Mouse (Mus musculus) kidney, postnatal 0 days (tissue): ENCODE measurements around the gene Ttc39b. TPM values are rescaled to one million over a fixed set of nuclear protein-coding genes. Genes with fewer than 3 reads are reported as not detected.

Experiments used
- ATAC-seq: fragments of 200-750 bp; cut with Nextera tagmentation; replicated peaks from 2 replicates; pipeline ENCODE4 v1.8.0; 2017; ENCODE audit warnings: low read depth, moderate number of reproducible peaks, moderate TSS enrichment, moderate library complexity; ENCODE audit not compliant: low FRiP score
- DNase-seq: peaks from one replicate; pipeline ENCODE4 v3.0.0-alpha.2; 2016; ENCODE audit warnings: low spot score
- H3K27ac ChIP-seq: fragments of 300-500 bp; sonication (generic); 2 replicates; pipeline ENCODE4 v1.5.1; 2014; ENCODE audit warnings: mild to moderate bottlenecking
- H3K27me3 ChIP-seq: fragments of 300-500 bp; sonication (generic); 2 replicates; pipeline ENCODE4 v1.6.1; 2014; ENCODE audit warnings: low read length, mixed read lengths; ENCODE audit not compliant: insufficient read depth
- H3K36me3 ChIP-seq: fragments of 300-500 bp; sonication (generic); 2 replicates; pipeline ENCODE4 v1.6.1; 2014; ENCODE audit warnings: low read length, mixed read lengths; ENCODE audit not compliant: insufficient read depth
- H3K4me1 ChIP-seq: fragments of 300-500 bp; sonication (generic); replicated peaks from 2 replicates; pipeline ENCODE4 v1.6.1; 2014; ENCODE audit warnings: antibody characterized with exemption, low read length, mixed read lengths; ENCODE audit not compliant: insufficient read depth
- H3K4me2 ChIP-seq: fragments of 300-500 bp; sonication (generic); 2 replicates; pipeline ENCODE4 v1.6.1; 2014; ENCODE audit warnings: mild to moderate bottlenecking, low read length, moderate library complexity, mixed read lengths
- H3K4me3 ChIP-seq: fragments of 300-500 bp; sonication (generic); replicated peaks from 2 replicates; pipeline ENCODE4 v1.5.1; 2014; ENCODE audit warnings: low read depth, low read length
- H3K9ac ChIP-seq: fragments of 300-500 bp; sonication (generic); 2 replicates; pipeline ENCODE4 v1.6.1; 2014; ENCODE audit warnings: low read depth, low read length
- H3K9me3 ChIP-seq: fragments of 300-500 bp; sonication (generic); replicated peaks from 2 replicates; pipeline ENCODE4 v1.6.1; 2016; ENCODE audit warnings: low read length, inconsistent platforms, mixed read lengths
- CTCF ChIP-seq: IDR thresholded peaks from 2 replicates; pipeline ENCODE4 v1.5.1; 2016; ENCODE audit warnings: antibody characterized with exemption, low read depth, mild to moderate bottlenecking, moderate library complexity
- WGBS: fragments of 180-500 bp; shearing (Covaris S2); extraction: QIAGEN DNeasy Blood & Tissue Kit; methylation state at CpG from one replicate; pipeline ENCODE4 v1.1.7; 2014; 5-methylcytosine and 5-hydroxymethylcytosine counted together
- polyA plus RNA-seq: library from polyadenylated mRNA; unstranded; fragments of >200 nt; fragmentation: Nextera tagmentation; extraction: Ambion mirVana; gene quantifications from 2 replicates; pipeline ENCODE4 v1.2.1, GENCODE M21; 2015

Ttc39b gene
- polyA plus RNA-seq, 1 experiment from 2014 or later, result 3.8 TPM

- no peaks in the 10 kb centered on the region for H3K4me1 ChIP-seq
- DNase-seq (no peak), ATAC-seq (no peak)
- H3K9me3 ChIP-seq, result no peaks in the 10 kb centered on the region
- WGBS, result 80% methylated on average over 4 of the region's 4 CpGs
- TF ChIP-seq CTCF, result no peak
- no peak overlapping the region for H3K4me3 ChIP-seq
- no peak overlapping the region for H3K27ac ChIP-seq
- no peak overlapping the region for H3K9ac ChIP-seq
- no peak overlapping the region for H3K4me2 ChIP-seq
- no peaks in the 10 kb centered on the region for H3K36me3 ChIP-seq
- no peaks in the 10 kb centered on the region for H3K27me3 ChIP-seq
Measured at GRCm38 (mm10) chr4:83259690-83260089, 64.4 kb downstream of the Ttc39b start.

GRCm38 (mm10) chr4:83258273-83258672 lies 65.8 kb downstream of the Ttc39b start:
- Histone ChIP-seq H3K4me1 (no peaks in the 10 kb centered on the region), H3K27ac (no peak overlapping the region), H3K4me3 (no peak overlapping the region), H3K27me3 (no peaks in the 10 kb centered on the region), H3K36me3 (no peaks in the 10 kb centered on the region), H3K4me2 (no peak overlapping the region), H3K9me3 (no peaks in the 10 kb centered on the region), H3K9ac (no peak overlapping the region)
- TF ChIP-seq CTCF, result no peak
- 89% methylated on average over 3 of the region's 3 CpGs for WGBS
- ATAC-seq, result no peak
- DNase-seq, result no peak

GRCm38 (mm10) chr4:83257279-83258260 lies 66.5 kb downstream of the Ttc39b start:
- no peak overlapping the region for H3K4me2 ChIP-seq
- no peaks in the 10 kb centered on the region for H3K4me1 ChIP-seq
- TF ChIP-seq CTCF, result no peak
- no peaks in the 10 kb centered on the region for H3K27me3 ChIP-seq
- no peaks in the 10 kb centered on the region for H3K9me3 ChIP-seq
- ATAC-seq (no peak), DNase-seq (no peak)
- H3K4me3 ChIP-seq, result no peak overlapping the region
- no peak overlapping the region for H3K9ac ChIP-seq
- H3K36me3 ChIP-seq, result no peaks in the 10 kb centered on the region
- no peak overlapping the region for H3K27ac ChIP-seq
- WGBS, result 72% methylated on average over 17 of the region's 17 CpGs

- WGBS, result 65% methylated on average over 11 of the region's 11 CpGs
Measured at GRCm38 (mm10) chr4:83256779-83257178, 67.3 kb downstream of the Ttc39b start.

GRCm38 (mm10) chr4:83254941-83255340 lies 69.1 kb downstream of the Ttc39b start:
- Histone ChIP-seq H3K4me2 (no peak overlapping the region), H3K36me3 (no peaks in the 10 kb centered on the region), H3K4me1 (no peaks in the 10 kb centered on the region), H3K27ac (no peak overlapping the region), H3K4me3 (no peak overlapping the region), H3K9me3 (no peaks in the 10 kb centered on the region), H3K9ac (no peak overlapping the region), H3K27me3 (no peaks in the 10 kb centered on the region)
- DNase-seq, result no peak
- ATAC-seq, result no peak
- 85% methylated on average over 10 of the region's 10 CpGs for WGBS
- TF ChIP-seq CTCF, result no peak

More at GRCm38 (mm10) chr4:83256779-83257178, 67.3 kb downstream of the Ttc39b start:
- no peak for DNase-seq
- H3K9ac ChIP-seq, result no peak overlapping the region
- no peaks in the 10 kb centered on the region for H3K27me3 ChIP-seq
- no peaks in the 10 kb centered on the region for H3K36me3 ChIP-seq
- TF ChIP-seq CTCF, result no peak
- H3K4me1 ChIP-seq, result no peaks in the 10 kb centered on the region
- H3K4me2 ChIP-seq, result no peak overlapping the region
- no peak overlapping the region for H3K4me3 ChIP-seq
- H3K9me3 ChIP-seq, result no peaks in the 10 kb centered on the region
- no peak for ATAC-seq
- no peak overlapping the region for H3K27ac ChIP-seq

- no peak overlapping the region for H3K9ac ChIP-seq
- no peak for DNase-seq
- no peaks in the 10 kb centered on the region for H3K27me3 ChIP-seq
- no peaks in the 10 kb centered on the region for H3K36me3 ChIP-seq
- H3K4me3 ChIP-seq, result no peak overlapping the region
- no peak overlapping the region for H3K4me2 ChIP-seq
- 89% methylated on average over 6 of the region's 6 CpGs for WGBS
- no peaks in the 10 kb centered on the region for H3K9me3 ChIP-seq
- H3K4me1 ChIP-seq, result no peaks in the 10 kb centered on the region
- no peak overlapping the region for H3K27ac ChIP-seq
- no peak for TF ChIP-seq CTCF
- ATAC-seq, result no peak
Measured at GRCm38 (mm10) chr4:83253679-83254078, 70.4 kb downstream of the Ttc39b start.
